Mouse (Mus musculus): Measurements from ENCODE around the gene Kcne1l.

Kcne1l gene

DNA sequence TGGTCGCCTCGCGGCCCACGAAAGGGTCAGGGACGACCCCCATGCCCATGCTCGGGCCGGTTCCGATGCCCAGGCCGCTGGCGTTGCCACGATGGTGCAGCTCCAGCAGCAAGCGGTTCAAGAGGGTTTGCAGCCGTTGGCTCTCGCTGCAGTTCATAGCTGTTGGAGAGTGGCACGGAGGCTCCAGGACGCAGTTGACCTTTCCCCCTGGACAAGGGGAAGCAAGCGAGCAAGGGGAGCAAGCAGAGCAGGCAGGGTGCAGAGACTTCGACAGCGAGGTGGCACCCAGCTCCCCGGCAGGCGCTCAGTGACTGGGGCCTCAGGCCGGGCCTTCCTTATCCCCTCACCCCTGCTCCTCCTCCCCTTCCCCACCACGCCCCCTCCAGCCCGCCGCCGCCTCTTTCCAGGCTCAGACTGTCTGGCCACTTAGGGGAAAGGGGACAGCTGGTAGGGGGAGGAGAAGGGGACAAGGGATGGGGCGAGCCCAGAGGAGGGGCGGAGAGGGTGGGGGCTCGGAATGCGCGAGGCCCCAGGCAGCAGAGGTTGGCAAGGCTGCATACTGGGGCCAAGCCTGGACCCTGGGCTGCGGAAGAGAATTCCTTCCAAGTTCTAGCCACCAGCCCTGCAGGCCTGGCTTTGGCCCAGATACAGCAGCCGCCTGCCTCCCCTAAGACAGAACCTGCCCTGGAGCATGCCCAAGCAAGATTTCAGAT lies at the start of gene Kcne1l:
TSS of gene Kcne1l (minus strand) at position 426 of the 713 bp plus-strand sequence.
- peak; percentile 56 for DNase-seq (ENCODE audit: low spot score)

DNA sequence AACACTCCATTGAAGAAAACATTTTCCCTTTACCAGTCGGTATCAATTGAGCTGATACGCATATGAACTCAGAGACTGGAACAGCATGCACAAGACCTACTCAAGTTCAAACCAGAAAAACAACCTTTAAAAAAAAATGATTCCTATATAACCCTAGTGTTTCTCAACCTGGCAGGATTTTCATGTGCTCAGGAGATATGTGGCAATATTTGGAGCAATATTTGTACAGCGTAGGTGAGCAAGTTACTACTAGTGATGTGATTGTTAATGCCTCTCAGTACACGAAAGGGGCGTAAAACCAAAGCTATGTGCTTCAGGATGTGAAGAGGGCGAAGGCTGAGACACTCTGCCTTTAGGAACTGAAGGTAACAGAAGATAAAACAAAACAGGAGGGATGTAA lies 30.1 kb upstream of the Kcne1l start:
- DNase-seq (ENCODE audit: low spot score): no peak

DNA sequence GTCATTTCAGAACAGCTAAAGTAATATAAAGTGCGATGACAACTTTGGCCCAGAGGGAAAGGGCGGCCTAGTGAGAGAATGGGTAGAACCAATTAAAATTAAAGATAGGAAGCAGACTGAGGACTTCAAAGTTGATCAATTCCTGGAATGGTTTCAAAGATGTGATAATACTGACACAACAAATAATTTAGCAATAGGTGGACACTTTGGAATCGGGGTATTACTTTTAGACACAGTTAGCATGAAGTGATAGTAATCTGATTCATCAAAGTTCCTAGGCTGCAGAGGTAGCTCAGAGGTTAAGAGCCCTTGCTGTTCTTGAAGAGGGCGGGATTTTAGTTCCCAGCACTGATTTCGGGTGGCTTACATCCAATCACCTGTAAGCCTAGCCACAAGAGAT lies 29.4 kb upstream of the Kcne1l start:
- DNase-seq (ENCODE audit: low spot score): no peak

DNA sequence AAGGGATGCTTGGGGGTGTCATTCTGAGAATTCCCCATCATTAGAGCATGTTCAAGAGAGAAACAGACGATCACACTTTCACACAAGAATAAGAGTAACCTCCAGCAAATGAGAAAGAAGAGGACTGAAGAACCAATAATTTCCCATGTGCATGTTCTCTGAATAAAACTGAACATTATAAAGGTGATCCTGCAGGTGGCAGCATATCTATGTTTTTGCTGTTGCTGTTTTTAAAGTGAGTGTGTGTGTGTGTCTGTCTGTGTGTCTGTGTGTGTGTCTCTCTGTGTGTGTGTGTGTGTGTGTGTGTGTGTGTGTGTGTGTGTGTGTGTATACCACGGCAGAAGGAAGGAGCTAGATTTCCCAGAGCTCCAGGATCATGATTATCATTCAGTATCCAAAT lies 19.7 kb upstream of the Kcne1l start:
- DNase-seq (ENCODE audit: low spot score): no peak

DNA sequence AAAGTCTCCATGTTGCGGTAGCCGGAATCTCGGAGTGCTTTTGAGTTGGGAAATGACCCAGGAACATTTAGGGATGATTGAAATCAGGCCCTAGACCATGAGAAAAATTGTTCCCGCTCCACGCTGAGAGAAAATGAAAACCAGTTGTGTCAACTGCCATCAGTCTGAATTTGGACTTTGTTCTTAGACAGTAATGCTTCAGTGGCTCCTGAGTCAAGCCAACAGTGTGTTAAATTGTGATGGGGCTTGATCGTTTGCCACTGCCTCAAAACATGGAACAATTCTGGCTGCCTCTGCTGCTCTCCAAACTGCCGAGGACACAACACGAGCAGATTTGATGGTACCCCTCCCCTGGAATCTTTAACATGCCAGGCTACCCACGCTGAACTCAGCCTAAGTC lies 10.0 kb upstream of the Kcne1l start:
- DNase-seq (ENCODE audit: low spot score): peak; percentile 2

DNA sequence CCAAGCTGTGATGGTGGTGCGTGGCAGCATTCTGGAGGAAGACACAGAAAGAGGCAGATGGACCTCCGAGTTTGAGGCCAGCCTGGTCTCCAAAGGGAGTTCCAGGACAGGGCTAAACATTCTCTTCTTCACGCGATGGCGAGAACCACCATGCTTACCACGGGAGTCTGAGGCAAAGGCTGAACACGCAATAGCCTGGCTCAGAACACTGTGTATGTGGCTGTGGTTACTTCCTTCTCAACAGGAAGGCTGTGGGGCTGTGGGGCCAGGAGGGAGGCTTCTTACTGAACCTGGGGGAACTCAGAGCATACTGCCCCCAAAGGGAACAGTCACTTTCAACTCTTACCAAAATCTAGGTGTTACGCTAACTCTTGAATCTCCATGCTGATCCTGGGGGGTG lies 9.2 kb upstream of the Kcne1l start:
- no peak for DNase-seq (ENCODE audit: low spot score)

DNA sequence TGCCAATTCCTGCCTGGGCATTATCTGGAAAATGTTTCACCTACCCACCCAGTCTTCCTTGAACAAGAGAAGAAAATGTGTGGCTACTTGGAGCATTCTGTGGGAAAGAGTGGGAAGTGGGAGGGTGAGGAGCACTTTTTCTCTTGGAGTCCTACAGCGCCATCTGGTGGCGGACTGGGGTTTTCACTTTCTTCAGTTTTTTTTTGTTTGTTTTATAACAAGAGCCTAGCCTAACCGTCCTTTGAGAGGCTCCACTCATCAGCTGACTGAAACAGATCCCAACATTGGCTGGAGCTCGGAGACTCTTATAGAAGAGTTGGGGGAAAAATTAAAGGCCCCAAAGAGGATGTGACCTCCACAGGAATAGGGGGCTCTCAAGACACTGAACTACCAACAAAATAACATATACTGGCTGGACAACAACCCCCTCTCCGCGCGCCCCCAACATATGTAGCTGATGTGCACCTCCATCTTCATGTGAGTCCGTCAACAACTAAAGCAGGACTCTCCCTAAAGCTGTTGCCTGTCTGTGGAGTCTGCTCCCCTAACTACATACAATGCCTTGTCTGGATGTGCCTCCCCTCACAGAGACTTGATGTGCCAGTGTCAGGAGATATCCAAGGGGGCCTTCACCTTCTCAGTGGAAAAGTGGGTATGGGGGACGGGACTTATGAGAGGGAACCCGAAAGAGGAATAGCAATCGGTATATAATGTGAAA lies 8.4 kb upstream of the Kcne1l start:
- peak; percentile 84 for DNase-seq (ENCODE audit: low spot score)

DNA sequence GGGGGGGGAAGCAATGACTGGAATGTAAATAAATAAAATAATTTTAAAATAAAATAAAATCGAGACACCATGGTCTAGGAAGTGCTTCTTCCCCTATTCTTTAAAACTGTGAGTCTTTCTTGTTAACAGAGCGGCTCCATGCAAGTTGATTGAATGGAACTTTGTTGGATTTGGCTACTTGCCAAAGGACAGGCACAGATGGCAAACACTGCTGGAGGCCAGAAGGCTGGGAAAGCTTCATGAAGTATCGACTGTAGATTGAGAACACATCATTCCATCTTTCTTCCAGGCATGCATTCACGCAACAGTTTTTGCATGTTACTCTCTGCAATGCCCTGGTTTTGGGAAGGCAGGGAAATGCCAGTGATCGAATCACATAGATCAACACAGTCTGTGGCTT lies 4.3 kb upstream of the Kcne1l start:
- DNase-seq (ENCODE audit: low spot score): no peak

DNA sequence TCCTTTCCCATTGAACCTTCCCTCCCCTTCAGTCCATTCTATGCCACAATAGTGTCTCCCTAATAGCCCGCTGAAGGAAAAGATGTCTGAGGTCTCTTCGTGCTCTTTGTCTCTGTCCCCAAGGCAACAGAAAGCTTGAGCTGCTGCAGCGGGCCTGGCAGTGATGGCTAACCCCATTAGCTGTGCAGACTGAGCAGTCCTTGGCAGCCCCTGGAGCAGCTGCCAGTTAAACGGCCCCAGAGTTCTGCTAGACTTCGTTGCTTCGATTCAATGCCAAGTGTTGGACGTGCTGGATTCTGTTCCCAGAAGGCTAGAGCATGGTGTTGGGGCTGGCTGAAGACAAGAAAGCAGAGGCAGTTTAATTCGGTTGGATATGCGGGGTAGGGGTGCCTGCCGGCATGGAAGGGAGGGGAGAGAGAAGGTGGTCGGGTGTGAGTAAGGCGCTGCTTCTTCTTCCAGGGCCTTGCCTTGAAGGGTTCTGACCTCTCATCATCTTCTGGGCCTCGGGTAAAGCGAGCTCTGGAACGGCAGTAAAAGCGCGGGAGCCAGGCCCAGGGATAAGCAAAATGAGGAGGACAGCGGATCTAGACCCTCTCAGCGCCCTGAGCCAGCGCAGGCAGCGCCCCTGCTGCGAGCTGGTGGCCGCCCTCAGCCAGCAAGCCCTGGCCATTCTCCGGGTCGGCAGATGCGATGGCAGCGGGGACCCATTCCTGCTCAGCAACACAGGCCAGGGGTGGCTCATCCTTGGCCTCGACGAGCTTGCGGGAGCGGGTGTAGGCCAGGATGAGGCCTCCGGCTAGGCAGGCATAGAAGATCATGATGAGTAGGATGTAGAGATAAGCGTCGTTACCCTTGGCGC lies 855 bp downstream of the Kcne1l start:
- DNase-seq (ENCODE audit: low spot score): peak; percentile 36

DNA sequence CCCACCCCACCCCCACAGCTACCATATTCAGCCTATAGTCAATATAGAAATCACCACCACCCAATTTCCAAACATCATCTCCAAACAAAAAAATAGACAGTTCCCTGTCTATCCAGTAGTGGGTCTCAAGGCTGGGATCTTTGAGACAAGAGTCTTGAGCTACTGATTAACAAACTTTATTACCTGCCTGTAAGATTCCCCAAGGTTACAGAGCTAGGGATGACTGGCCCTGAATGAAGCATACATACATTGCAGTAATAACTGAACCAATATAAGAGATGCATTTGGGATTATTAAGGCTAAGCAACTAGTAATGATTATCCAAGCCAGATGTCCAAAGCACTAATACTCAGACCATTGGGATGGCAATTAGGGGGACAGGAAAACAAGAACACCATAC lies 1.5 kb downstream of the Kcne1l start:
- no peak for DNase-seq (ENCODE audit: low spot score)

DNA sequence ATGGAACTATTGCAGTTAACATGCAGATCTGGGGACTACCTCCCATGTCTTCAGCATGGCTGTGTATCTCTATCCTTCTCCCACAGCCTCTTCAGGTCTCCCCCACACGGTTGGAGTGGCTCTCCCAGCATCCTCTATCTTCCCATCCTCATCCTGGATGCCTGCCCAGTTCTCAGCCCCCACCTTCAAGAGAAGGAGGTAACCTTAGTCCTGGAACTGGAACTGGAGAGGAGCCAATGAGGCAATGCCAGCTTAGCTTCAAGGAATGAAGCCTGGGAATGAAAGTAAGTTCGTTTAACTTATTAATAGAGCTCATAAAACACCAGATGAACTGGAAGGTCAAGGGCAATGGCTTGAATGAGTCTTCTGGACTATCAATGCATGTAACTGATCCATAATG lies 2.6 kb downstream of the Kcne1l start:
- no peak for DNase-seq (ENCODE audit: low spot score)

DNA sequence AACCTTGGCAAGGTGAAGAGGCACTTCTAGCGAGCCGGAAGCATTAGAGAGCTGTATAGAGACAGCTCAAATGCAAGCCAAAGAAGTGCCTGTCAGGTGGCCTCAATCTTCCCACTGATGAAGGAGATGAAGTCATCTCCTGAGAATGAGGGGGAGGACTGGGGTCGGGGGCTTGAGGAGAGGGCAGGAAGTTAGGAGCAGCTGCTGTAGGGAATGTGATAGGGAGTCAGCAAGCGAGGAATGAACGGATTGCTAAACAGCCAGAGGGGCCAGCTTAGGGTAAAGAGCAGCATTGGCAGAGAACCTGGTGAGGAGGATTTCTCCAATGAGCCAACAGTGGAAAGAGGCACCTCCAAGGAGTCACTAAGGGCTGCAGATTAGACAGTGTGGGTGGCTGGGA lies 20.2 kb downstream of the Kcne1l start:
- DNase-seq (ENCODE audit: low spot score): peak; percentile 10

DNA sequence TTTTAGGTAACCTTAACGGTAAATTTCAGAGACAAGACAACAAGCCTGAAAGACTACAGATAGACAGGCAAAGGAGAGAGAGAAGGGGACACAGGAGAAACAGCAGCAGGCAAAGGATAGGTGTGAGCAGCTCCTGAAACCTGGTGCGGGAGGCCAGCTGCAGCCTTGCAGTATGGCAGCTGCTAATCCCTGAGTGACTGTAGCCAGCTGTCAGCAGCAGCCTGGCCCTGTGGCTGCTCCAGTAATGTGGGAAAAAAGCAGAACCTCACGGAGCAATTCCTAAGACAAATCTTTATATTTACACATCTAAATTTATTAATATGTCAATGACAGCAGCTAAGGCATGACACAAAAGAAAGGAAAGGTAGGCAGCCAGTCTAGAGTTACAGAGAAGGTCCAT lies 29.5 kb downstream of the Kcne1l start:
- DNase-seq (ENCODE audit: low spot score): no peak

DNA sequence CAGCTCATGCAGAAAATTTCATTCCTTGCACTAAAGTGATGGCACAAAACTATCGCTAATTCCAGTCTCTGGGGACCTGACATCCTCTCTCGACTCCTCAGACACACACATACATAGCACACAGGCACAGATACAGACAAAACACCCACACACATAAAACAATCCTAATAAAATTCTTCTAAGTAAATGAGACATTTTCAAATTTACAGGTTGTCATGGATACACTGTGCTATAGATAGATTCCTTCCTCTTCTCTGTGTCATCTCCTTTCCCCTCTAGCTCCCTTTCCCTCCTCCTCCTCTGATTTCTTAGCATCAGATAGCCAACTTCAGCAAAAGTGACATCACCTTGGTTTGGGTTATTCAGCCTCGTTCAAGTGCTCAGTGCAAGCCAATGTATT lies 30.1 kb downstream of the Kcne1l start:
- DNase-seq (ENCODE audit: low spot score): no peak
